Mouse (Mus musculus) left cerebral cortex, postnatal 4 days (tissue): ENCODE data around the gene Tmppe. TPM values are rescaled to one million over a fixed set of nuclear protein-coding genes. Genes with fewer than 3 reads are reported as not detected.

Source experiments
- DNase-seq: peaks from one replicate; pipeline ENCODE4 v3.0.0-alpha.2; 2022
- intact Hi-C: fragments of 180-260 bp; cut with DNase I; formaldehyde crosslinking; loops from one replicate; pipeline ENCODE4 v1.15.1; 2025
- total RNA-seq, 2 experiments: library from RNA; stranded (reverse); gene quantifications; 2 replicates each; pipeline ENCODE4 v1.2.3; 2021

Tmppe gene
- total RNA-seq, 2 experiments from 2014 or later, result 11.1 to 11.4 TPM

DNA sequence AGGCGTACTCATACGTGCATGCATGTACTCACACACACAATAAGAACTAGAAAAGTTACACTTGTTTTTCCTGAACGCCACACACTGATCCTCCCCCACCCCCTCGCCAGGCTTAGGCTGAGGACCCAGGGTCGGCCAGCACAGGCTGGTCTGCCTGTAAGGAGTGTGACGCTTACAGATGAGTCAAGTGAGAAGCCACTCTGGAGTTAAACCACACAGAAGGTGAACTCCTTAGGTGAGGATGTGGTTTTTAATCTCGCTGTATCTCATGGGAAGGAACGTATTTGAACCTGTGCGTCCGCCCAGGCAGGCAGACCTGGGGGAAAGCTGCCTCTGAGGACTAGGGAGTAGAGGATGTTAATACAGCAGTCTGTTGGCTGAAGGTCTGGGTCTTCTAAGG is 39.6 kb downstream of the Tmppe start:
- no peak for DNase-seq

GRCm38 (mm10) chr9:114442225-114442624 is 41.3 kb downstream of the Tmppe start:
- intact Hi-C loops, result no loop called here
- DNase-seq, result no peak

More for the DNA sequence above, 39.6 kb downstream of the Tmppe start:
- intact Hi-C loops, result no loop called here

GRCm38 (mm10) chr9:114442893-114443292 is 42.0 kb downstream of the Tmppe start:
- no peak for DNase-seq
- intact Hi-C loops, result no loop called here

DNA sequence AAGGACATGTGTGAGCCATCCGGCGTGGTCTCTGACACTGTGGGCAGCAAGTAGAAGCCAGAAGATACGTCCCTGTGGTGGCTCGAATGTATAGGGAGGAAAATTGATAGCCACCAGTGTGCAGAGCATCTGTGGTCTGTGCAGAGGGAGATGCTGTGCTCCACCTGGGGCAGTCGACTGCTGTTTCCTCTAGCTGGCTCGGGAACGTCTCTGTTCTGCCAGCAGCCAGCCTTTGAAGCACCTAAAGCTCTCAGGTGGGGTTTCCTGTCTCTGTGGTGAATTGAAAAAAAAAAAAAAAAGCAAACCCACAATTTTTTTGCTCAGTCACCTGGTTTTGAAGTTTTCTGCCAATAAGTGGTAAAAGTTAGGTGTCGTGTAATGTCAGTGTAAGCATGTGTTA is 42.4 kb downstream of the Tmppe start:
- intact Hi-C loops, result no loop called here
- no peak for DNase-seq

- DNase-seq, result no peak
- intact Hi-C loops, result no loop called here
Measured at GRCm38 (mm10) chr9:114446887-114447286, 46.0 kb downstream of the Tmppe start.

DNA sequence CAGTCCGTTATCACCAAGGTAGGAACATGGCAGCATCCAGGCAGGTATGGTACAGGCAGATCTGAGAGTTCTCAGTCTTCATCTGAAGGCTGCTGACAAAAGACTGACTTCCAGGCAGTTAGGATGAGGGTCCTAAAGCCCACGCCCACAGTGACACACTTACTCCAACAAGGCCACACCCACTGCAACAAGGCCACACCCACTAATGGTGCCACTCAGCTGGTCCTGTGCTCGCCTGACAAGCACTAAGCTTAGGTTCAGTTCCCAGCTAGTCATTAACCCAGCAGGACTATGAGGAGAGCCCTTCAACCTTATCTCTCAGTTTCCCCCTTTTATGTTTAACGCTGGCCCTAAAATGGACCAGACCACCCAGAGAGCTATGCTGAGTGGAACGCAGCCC is 47.8 kb downstream of the Tmppe start:
- no peak for DNase-seq
- intact Hi-C loops, result no loop called here

DNA sequence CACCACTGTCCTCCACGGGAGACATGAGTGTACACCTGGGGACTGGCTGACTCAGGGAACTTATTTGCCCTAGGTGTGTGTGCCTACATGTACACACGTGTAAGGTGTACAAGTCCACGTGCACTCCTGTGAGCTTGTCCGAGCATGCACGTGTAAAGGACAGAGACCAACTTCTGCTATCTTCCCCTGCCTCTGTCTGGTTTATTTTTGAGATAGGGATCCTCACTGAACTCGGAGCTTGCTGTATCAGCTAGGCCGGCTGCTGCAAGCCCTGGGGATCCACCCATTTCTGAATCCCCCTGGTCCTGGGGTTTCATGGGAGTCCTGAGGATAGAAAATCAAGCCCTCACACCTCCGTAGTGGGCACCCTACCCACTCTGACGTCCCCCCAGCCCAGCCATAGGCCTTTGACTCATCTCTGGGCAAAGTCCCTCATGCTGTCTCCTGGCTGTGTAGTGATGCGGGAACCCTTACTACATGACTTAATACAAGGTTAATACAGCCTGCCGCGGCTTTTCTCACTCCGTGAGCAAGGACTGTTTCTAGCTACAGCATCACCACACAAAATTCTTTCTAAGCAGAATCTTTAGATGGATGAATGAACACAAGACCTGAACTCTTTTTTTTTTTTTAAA is 48.3 kb downstream of the Tmppe start:
- no peak for DNase-seq
- intact Hi-C loops, result no loop called here

- no peak for DNase-seq
- intact Hi-C loops, result no loop called here
Measured at GRCm38 (mm10) chr9:114451615-114452014, 50.7 kb downstream of the Tmppe start.

DNA sequence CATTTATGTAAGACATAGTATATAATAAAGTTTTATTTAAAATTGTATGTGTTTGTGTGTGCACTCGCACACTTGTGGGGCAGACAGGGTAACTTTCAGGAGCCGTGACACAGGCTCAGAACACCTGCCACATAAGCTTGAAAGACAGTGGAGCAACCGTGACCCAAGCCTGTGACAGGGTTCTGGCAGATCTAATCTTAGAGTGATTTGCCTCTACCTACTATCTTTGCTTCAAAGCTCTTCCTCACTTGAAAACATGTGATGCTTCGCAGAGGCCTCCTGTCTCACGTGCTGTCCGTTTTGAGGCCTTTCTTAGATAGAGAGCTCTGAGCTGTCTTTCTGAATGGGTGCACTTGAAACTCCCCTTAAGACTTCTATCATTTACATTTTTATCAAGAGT is 51.5 kb downstream of the Tmppe start:
- no peak for DNase-seq
- intact Hi-C loops, result no loop called here

- DNase-seq, result no peak
- intact Hi-C loops, result no loop called here
Measured at GRCm38 (mm10) chr9:114455420-114455819, 54.5 kb downstream of the Tmppe start.

Other genes with a start within 250 kb of the Tmppe start
- gene Bcl2a1c, start 71.0 kb upstream of the Tmppe start, total RNA-seq, result not detected
- gene Crtap, start 10.4 kb upstream of the Tmppe start, total RNA-seq, result 10 to 100 TPM; 13.6 to 18.3 TPM
- gene Glb1, start within 50 bp of the Tmppe start, total RNA-seq, result 10 to 100 TPM; 26.7 to 30.3 TPM
- not detected for gene Ccr4, start 103.8 kb downstream of the Tmppe start, total RNA-seq
- not detected for gene C130032M10Rik, start 114.6 kb downstream of the Tmppe start, total RNA-seq
- under 1 TPM; 0.06 to 0.14 TPM for gene Trim71, start 163.3 kb downstream of the Tmppe start, total RNA-seq
- 10 to 100 TPM; 48.4 to 53.1 TPM for gene Cnot10, start 239.1 kb downstream of the Tmppe start, total RNA-seq